In the genomic region with DNA sequence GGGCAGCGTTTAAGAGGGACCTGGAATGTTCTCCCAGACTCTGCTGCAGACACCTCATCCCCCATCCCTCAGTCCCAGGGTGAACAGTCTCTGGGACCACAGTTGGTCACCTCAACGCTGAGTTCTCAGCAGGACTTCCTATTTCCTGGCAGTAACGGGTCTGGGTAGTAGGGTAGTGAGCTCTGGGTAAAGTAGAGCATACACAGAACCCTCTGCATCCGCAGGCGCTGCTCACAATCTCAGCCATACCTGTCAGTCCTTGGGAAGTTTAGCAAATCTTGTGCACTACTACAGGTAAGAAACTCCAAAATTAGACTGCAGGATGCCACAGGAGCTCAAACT, we compare ENCODE assay signal across 8 mouse cellular contexts. TPM values are rescaled to one million over a fixed set of nuclear protein-coding genes. Genes with fewer than 3 reads are reported as not detected.
A peak's percentile ranks its signal among the peaks of the same experiment; 100 is the strongest.
DNase-seq lines count a peak whose midpoint lies in the region; ATAC-seq and TF ChIP-seq lines count a peak whose summit lies in the region.

No protein-coding gene starts in this region.

- no peak for DNase-seq in lung, embryonic 14.5 days
- no peak for DNase-seq in lung, adult 18-20 months
- no peak for DNase-seq in adrenal gland, postnatal 10 days
- no peak for DNase-seq in frontal cortex, postnatal 14 days (ENCODE audit: low spot score in 2 of 2)
- DNase-seq in embryo, embryonic 10 days (ENCODE audit: low spot score): no peak

- peak overlapping the region; percentile 93 for H3K27ac ChIP-seq in lung, embryonic 14.5 days (ENCODE audit: low read depth)
- H3K27ac ChIP-seq in embryonic facial prominence, embryonic 15.5 days (replicated peaks): peak overlapping the region; percentile 96
- peak overlapping the region; percentile 93 for H3K27ac ChIP-seq in limb, embryonic 13.5 days
- peak overlapping the region; percentile 18 for H3K27ac ChIP-seq in olfactory bulb, adult 2 months (ENCODE audit: insufficient read depth, low read depth, low read length)

- WGBS in lung, embryonic 14.5 days: 4% methylated on average over 5 of the region's 5 CpGs
- 3% methylated on average over 5 of the region's 5 CpGs for WGBS in embryonic facial prominence, embryonic 15.5 days
- 5% methylated on average over 5 of the region's 5 CpGs for WGBS in limb, embryonic 13.5 days
- 4% methylated on average over 5 of the region's 5 CpGs for WGBS in olfactory bulb, adult 2 months

- H3K9ac ChIP-seq in lung, embryonic 14.5 days: peak overlapping the region; percentile 66
- peak overlapping the region; percentile 49 for H3K9ac ChIP-seq in embryonic facial prominence, embryonic 15.5 days
- peak overlapping the region; percentile 72 for H3K9ac ChIP-seq in limb, embryonic 13.5 days

- peak overlapping the region; percentile 76 for H3K4me2 ChIP-seq in lung, embryonic 14.5 days
- H3K4me2 ChIP-seq in embryonic facial prominence, embryonic 15.5 days (replicated peaks): peak overlapping the region; percentile 76
- H3K4me2 ChIP-seq in limb, embryonic 13.5 days (replicated peaks): peak overlapping the region; percentile 86

- TF ChIP-seq CTCF in lung, embryonic 14.5 days (IDR thresholded peaks at IDR 0.05; ENCODE audit: low read depth): no peak
- TF ChIP-seq CTCF in olfactory bulb, adult 2 months (IDR thresholded peaks at IDR 0.05; ENCODE audit: insufficient read depth, low read depth, low read length): no peak

- no peaks in the 10 kb centered on the region for H3K9me3 ChIP-seq in lung, embryonic 14.5 days (ENCODE audit: low read depth, low read length)
- no peaks in the 10 kb centered on the region for H3K9me3 ChIP-seq in embryonic facial prominence, embryonic 15.5 days (replicated peaks)
- H3K9me3 ChIP-seq in limb, embryonic 13.5 days: no peaks in the 10 kb centered on the region

- peak overlapping the region; percentile 90 for H3K4me3 ChIP-seq in lung, embryonic 14.5 days (ENCODE audit: low read depth, low read length)
- H3K4me3 ChIP-seq in embryonic facial prominence, embryonic 15.5 days (replicated peaks): peak overlapping the region; percentile 96
- H3K4me3 ChIP-seq in limb, embryonic 13.5 days: peak overlapping the region; percentile 84
- peak overlapping the region; percentile 51 for H3K4me3 ChIP-seq in olfactory bulb, adult 2 months (ENCODE audit: insufficient read depth, low read depth, low read length)

- ATAC-seq in lung, embryonic 14.5 days (ENCODE audit: insufficient read depth): no peak
- no peak; the same call in 1 of the 2 replicates for ATAC-seq in embryonic facial prominence, embryonic 15.5 days (ENCODE audit: insufficient number of reproducible peaks, low FRiP score, low TSS enrichment, low read depth)
- no peak for ATAC-seq in limb, embryonic 13.5 days (ENCODE audit: low FRiP score, low read depth)

- no peak for TF ChIP-seq POLR2A in olfactory bulb, adult 2 months (IDR thresholded peaks at IDR 0.05; ENCODE audit: insufficient read depth, low read depth, low read length)

- H3K27me3 ChIP-seq in lung, embryonic 14.5 days (ENCODE audit: insufficient read depth, low read length): no peaks in the 10 kb centered on the region
- no peaks in the 10 kb centered on the region for H3K27me3 ChIP-seq in embryonic facial prominence, embryonic 15.5 days
- no peaks in the 10 kb centered on the region for H3K27me3 ChIP-seq in limb, embryonic 13.5 days

- H3K36me3 ChIP-seq in lung, embryonic 14.5 days (ENCODE audit: insufficient read depth): peaks cover 5% of the 10 kb centered on the region; the same call in 1 of the 2 replicates
- 0 out of 2 replicates have a peak, but pooled peaks cover 5% of the 10 kb centered on the region for H3K36me3 ChIP-seq in embryonic facial prominence, embryonic 15.5 days
- peaks cover 8% of the 10 kb centered on the region for H3K36me3 ChIP-seq in limb, embryonic 13.5 days

- peaks cover 7% of the 10 kb centered on the region for H3K4me1 ChIP-seq in lung, embryonic 14.5 days (ENCODE audit: insufficient read depth)
- H3K4me1 ChIP-seq in embryonic facial prominence, embryonic 15.5 days: peaks cover 28% of the 10 kb centered on the region
- H3K4me1 ChIP-seq in limb, embryonic 13.5 days: peaks cover 27% of the 10 kb centered on the region
- peaks cover 5% of the 10 kb centered on the region for H3K4me1 ChIP-seq in olfactory bulb, adult 2 months (ENCODE audit: control insufficient read depth, insufficient read depth, low read length)

RNA-seq across cellular contexts. Expression of gene Brf1, which starts 0.6 kb away (rescaled TPM):
- polyA plus RNA-seq in lung, embryonic 14.5 days (2014; fragmentation: Nextera tagmentation; extraction: Ambion mirVana): 61.7 and 65.9 TPM in 2 replicates
- 62.4 and 70.9 TPM in 2 replicates for polyA plus RNA-seq in embryonic facial prominence, embryonic 15.5 days (2015; fragmentation: Nextera tagmentation; extraction: Ambion mirVana)
- polyA plus RNA-seq in limb, embryonic 13.5 days (2015; fragmentation: Nextera tagmentation; extraction: Ambion mirVana): 71.4 and 74.0 TPM in 2 replicates
- polyA plus RNA-seq in olfactory bulb, adult 2 months (2012; ENCODE audit: insufficient read depth, insufficient read length, low replicate concordance, missing spikeins): not detected in 2 replicates
- total RNA-seq in adrenal gland, postnatal 10 days (2021): 10 to 100 TPM; 40.1 to 55.3 TPM

RNA-seq across cellular contexts. Expression of gene Pacs2, which starts 13.2 kb away (rescaled TPM):
- 12.3 and 15.6 TPM in 2 replicates for polyA plus RNA-seq in lung, embryonic 14.5 days (2014; fragmentation: Nextera tagmentation; extraction: Ambion mirVana)
- 17.4 and 19.9 TPM in 2 replicates for polyA plus RNA-seq in embryonic facial prominence, embryonic 15.5 days (2015; fragmentation: Nextera tagmentation; extraction: Ambion mirVana)
- 14.2 and 16.7 TPM in 2 replicates for polyA plus RNA-seq in limb, embryonic 13.5 days (2015; fragmentation: Nextera tagmentation; extraction: Ambion mirVana)
- polyA plus RNA-seq in olfactory bulb, adult 2 months (2012; ENCODE audit: insufficient read depth, insufficient read length, low replicate concordance, missing spikeins): not detected in 2 replicates
- total RNA-seq in adrenal gland, postnatal 10 days (2021): 10 to 100 TPM; 30.3 to 37.1 TPM

RNA-seq across cellular contexts. Expression of gene Btbd6, which starts 24.8 kb away (rescaled TPM):
- polyA plus RNA-seq in lung, embryonic 14.5 days (2014; fragmentation: Nextera tagmentation; extraction: Ambion mirVana): 26.4 and 26.7 TPM in 2 replicates
- polyA plus RNA-seq in embryonic facial prominence, embryonic 15.5 days (2015; fragmentation: Nextera tagmentation; extraction: Ambion mirVana): 28.9 and 31.5 TPM in 2 replicates
- 26.7 and 27.5 TPM in 2 replicates for polyA plus RNA-seq in limb, embryonic 13.5 days (2015; fragmentation: Nextera tagmentation; extraction: Ambion mirVana)
- polyA plus RNA-seq in olfactory bulb, adult 2 months (2012; ENCODE audit: insufficient read depth, insufficient read length, low replicate concordance, missing spikeins): not detected in 2 replicates
- total RNA-seq in adrenal gland, postnatal 10 days (2021): 10 to 100 TPM; 16.9 to 28.1 TPM

RNA-seq across cellular contexts. Expression of gene Nudt14, which starts 59.2 kb away (rescaled TPM):
- polyA plus RNA-seq in lung, embryonic 14.5 days (2014; fragmentation: Nextera tagmentation; extraction: Ambion mirVana): 107 and 116 TPM in 2 replicates
- polyA plus RNA-seq in embryonic facial prominence, embryonic 15.5 days (2015; fragmentation: Nextera tagmentation; extraction: Ambion mirVana): 93.4 and 94.7 TPM in 2 replicates
- polyA plus RNA-seq in limb, embryonic 13.5 days (2015; fragmentation: Nextera tagmentation; extraction: Ambion mirVana): 83.8 and 88.9 TPM in 2 replicates
- not detected in 2 replicates for polyA plus RNA-seq in olfactory bulb, adult 2 months (2012; ENCODE audit: insufficient read depth, insufficient read length, low replicate concordance, missing spikeins)
- total RNA-seq in adrenal gland, postnatal 10 days (2021): 10 to 100 TPM; 46.9 to 50.2 TPM

Comparison
In these comparisons a context has a peak if more than half of its experiments do, and no peak if none do; other contexts are left out.
1. H3K27ac ChIP-seq: peak in every context shown above with its lines; median percentile 96 in embryonic facial prominence, embryonic 15.5 days; 93 in lung, embryonic 14.5 days; 93 in limb, embryonic 13.5 days; 18 in olfactory bulb, adult 2 months.
2. RNA of gene Brf1, which starts 0.6 kb away (polyA plus RNA-seq): 71.4 to 74.0 TPM in limb, embryonic 13.5 days, 62.4 to 70.9 TPM in embryonic facial prominence, embryonic 15.5 days and 61.7 to 65.9 TPM in lung, embryonic 14.5 days; not detected in olfactory bulb, adult 2 months; every median in the first group is over 10 times any median in the second.
3. RNA of gene Btbd6, which starts 24.8 kb away (polyA plus RNA-seq): 28.9 to 31.5 TPM in embryonic facial prominence, embryonic 15.5 days, 26.7 to 27.5 TPM in limb, embryonic 13.5 days and 26.4 to 26.7 TPM in lung, embryonic 14.5 days; not detected in olfactory bulb, adult 2 months; every median in the first group is over 10 times any median in the second.
4. Peak in every context shown above with its lines, with median percentiles within 50 percentile points of each other: H3K4me2 ChIP-seq, H3K4me3 ChIP-seq and H3K9ac ChIP-seq.